Mouse (Mus musculus): ENCODE data around the gene Lpp. TPM values are rescaled to one million over a fixed set of nuclear protein-coding genes. Genes with fewer than 3 reads are reported as not detected.

The Lpp gene
- polyA plus RNA-seq, 1 experiment from 2014 or later, result 10.9 TPM

DNA sequence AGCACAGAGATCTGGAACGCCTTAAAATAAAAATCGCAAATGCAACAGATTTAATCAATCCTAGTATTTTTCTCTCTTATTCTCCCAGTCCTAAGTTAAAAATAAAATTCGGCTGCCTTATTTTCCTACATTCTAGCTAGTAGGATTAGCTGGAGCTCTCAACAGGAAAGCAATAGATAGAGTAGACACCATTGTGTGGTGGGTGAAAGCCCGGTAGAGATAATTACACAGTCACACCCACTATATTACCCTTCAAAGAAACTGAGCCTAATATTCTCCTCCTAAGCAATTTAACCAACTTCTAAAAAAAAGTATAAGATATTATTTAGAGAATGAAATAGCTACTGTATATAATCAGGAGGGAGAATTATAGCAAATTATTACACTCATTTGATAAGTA is 330.3 kb downstream of the Lpp start:
- H3K9me3 ChIP-seq (ENCODE audit: control insufficient read depth, low read length), result no peaks in the 10 kb centered on the region
- no peak overlapping the region for H3K9ac ChIP-seq (ENCODE audit: low read depth, low read length)
- WGBS, result 81% methylated on average over 4 of the region's 4 CpGs
- H3K4me1 ChIP-seq (ENCODE audit: control insufficient read depth, insufficient read depth, low read depth, low read length), result no peaks in the 10 kb centered on the region
- ATAC-seq, result no peak
- H3K27me3 ChIP-seq (replicated peaks; ENCODE audit: control insufficient read depth, insufficient read depth, low read length), result no peaks in the 10 kb centered on the region
- no peak overlapping the region for H3K4me3 ChIP-seq (ENCODE audit: low read length)
- H3K4me2 ChIP-seq (ENCODE audit: low read length), result no peak overlapping the region
- no peaks in the 10 kb centered on the region for H3K36me3 ChIP-seq (ENCODE audit: control insufficient read depth, insufficient read depth, low read length)
- no peak overlapping the region for H3K27ac ChIP-seq (ENCODE audit: low read depth, low read length)

DNA sequence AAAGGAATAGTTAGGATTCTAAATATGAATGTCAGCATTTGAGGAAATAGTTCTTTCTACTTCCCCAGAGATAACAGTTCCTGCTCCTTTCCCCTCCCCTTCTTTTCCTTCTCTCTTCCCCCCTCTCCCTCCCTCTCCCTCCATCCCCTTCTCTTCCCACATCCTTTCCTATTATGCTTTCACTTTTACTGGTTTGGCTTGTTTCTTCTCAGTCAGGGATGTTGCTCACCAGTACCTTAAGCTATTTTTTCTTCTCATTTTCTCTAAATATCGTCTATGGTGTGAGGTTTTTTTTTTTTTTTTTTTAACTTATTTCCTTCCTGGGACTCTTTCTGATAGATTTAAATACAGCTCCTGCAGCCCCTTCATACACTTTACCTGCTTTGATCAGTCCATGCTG is 339.4 kb downstream of the Lpp start:
- no peak overlapping the region for H3K9ac ChIP-seq (ENCODE audit: low read depth, low read length)
- no peaks in the 10 kb centered on the region for H3K27me3 ChIP-seq (replicated peaks; ENCODE audit: control insufficient read depth, insufficient read depth, low read length)
- no peak overlapping the region for H3K4me2 ChIP-seq (ENCODE audit: low read length)
- H3K36me3 ChIP-seq (ENCODE audit: control insufficient read depth, insufficient read depth, low read length), result no peaks in the 10 kb centered on the region
- H3K27ac ChIP-seq (ENCODE audit: low read depth, low read length), result no peak overlapping the region
- no peak for ATAC-seq
- peaks cover 2% of the 10 kb centered on the region; the same call in 1 of the 2 replicates for H3K4me1 ChIP-seq (ENCODE audit: control insufficient read depth, insufficient read depth, low read depth, low read length)
- WGBS, result 85% methylated on average over 1 of the region's 1 CpGs
- no peaks in the 10 kb centered on the region for H3K9me3 ChIP-seq (ENCODE audit: control insufficient read depth, low read length)
- no peak overlapping the region for H3K4me3 ChIP-seq (ENCODE audit: low read length)

- H3K4me3 ChIP-seq (ENCODE audit: low read length), result no peak overlapping the region
- no peak overlapping the region for H3K9ac ChIP-seq (ENCODE audit: low read depth, low read length)
- H3K27me3 ChIP-seq (replicated peaks; ENCODE audit: control insufficient read depth, insufficient read depth, low read length), result no peaks in the 10 kb centered on the region
- 92% methylated on average over 1 of the region's 1 CpGs for WGBS
- H3K27ac ChIP-seq (ENCODE audit: low read depth, low read length), result no peak overlapping the region
- ATAC-seq, result no peak
- no peaks in the 10 kb centered on the region for H3K36me3 ChIP-seq (ENCODE audit: control insufficient read depth, insufficient read depth, low read length)
- peaks cover 4% of the 10 kb centered on the region; the same call in 1 of the 2 replicates for H3K4me1 ChIP-seq (ENCODE audit: control insufficient read depth, insufficient read depth, low read depth, low read length)
- H3K4me2 ChIP-seq (ENCODE audit: low read length), result no peak overlapping the region
- no peaks in the 10 kb centered on the region for H3K9me3 ChIP-seq (ENCODE audit: control insufficient read depth, low read length)
These were observed 340.0 kb downstream of the Lpp start for GRCm38 (mm10) chr16:24733321-24733720.

DNA sequence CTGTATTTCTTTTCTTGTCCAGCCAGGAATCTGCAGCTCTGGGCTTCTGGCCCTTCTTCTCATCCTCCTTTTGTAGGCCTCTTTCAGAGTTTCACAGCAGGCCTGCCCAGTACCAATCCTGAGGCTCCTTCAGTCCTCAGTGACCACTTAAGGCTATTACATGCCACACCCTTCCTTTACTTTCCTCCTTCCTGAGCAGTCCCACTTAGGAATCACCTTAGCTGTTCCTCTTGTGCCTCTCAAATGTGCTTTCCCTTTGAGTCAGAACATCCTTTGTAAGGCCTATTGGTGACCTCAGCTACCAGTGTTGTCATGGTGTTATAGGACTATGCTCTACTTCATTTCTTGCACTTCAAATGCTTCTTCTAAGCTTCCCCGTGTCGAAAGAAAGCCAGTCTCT is 342.4 kb downstream of the Lpp start:
- H3K27me3 ChIP-seq (replicated peaks; ENCODE audit: control insufficient read depth, insufficient read depth, low read length), result no peaks in the 10 kb centered on the region
- ATAC-seq, result no peak
- peaks cover 4% of the 10 kb centered on the region; the same call in 1 of the 2 replicates for H3K4me1 ChIP-seq (ENCODE audit: control insufficient read depth, insufficient read depth, low read depth, low read length)
- no peak overlapping the region for H3K4me2 ChIP-seq (ENCODE audit: low read length)
- no peak overlapping the region for H3K27ac ChIP-seq (ENCODE audit: low read depth, low read length)
- no peak overlapping the region for H3K9ac ChIP-seq (ENCODE audit: low read depth, low read length)
- 84% methylated on average over 2 of the region's 2 CpGs for WGBS
- H3K36me3 ChIP-seq (ENCODE audit: control insufficient read depth, insufficient read depth, low read length), result no peaks in the 10 kb centered on the region
- H3K9me3 ChIP-seq (ENCODE audit: control insufficient read depth, low read length), result no peaks in the 10 kb centered on the region
- H3K4me3 ChIP-seq (ENCODE audit: low read length), result no peak overlapping the region

DNA sequence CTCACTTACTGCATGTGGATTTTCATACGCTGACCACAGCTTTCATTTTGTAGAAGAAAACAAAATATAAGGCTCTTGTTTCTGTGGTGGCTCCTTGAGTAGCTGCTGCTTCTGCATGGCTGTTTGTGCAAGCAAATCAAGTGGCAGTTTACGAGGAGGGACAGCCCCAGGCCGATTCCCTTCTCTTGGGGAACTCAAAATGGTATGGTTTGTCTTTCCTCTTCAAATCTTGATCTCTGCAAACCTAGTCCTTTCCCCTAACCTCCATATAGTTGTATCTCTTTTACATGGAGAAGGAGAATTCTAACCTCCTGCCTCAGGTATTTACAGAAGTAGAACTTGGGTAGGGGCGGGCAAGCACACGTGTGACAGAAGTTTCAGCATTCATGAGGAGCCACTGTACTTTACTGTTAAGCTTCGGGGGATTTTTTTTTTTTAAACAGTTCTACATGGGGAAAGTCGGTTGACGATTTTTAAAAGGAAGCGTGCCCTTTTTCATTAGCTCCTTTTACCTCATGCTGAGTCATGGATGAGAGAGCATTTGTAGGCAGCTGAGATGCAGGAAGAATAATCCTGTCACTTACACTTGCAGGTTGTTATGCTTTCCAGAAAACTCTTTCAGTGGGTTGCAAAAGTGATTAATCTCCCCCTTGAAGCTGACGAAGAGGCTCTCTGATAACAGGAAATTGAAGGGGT is 344.2 kb downstream of the Lpp start:
- no peak for ATAC-seq
- no peaks in the 10 kb centered on the region for H3K36me3 ChIP-seq (ENCODE audit: control insufficient read depth, insufficient read depth, low read length)
- no peak overlapping the region for H3K9ac ChIP-seq (ENCODE audit: low read depth, low read length)
- no peak overlapping the region for H3K27ac ChIP-seq (ENCODE audit: low read depth, low read length)
- no peak overlapping the region for H3K4me2 ChIP-seq (ENCODE audit: low read length)
- peaks cover 4% of the 10 kb centered on the region; the same call in 1 of the 2 replicates for H3K4me1 ChIP-seq (ENCODE audit: control insufficient read depth, insufficient read depth, low read depth, low read length)
- H3K9me3 ChIP-seq (ENCODE audit: control insufficient read depth, low read length), result no peaks in the 10 kb centered on the region
- WGBS, result 53% methylated on average over 10 of the region's 10 CpGs
- no peaks in the 10 kb centered on the region for H3K27me3 ChIP-seq (replicated peaks; ENCODE audit: control insufficient read depth, insufficient read depth, low read length)
- no peak overlapping the region for H3K4me3 ChIP-seq (ENCODE audit: low read length)

GRCm38 (mm10) chr16:24740714-24741113 is 347.4 kb downstream of the Lpp start:
- Histone ChIP-seq H3K4me1 (ENCODE audit: control insufficient read depth, insufficient read depth, low read depth, low read length) (peaks cover 4% of the 10 kb centered on the region; the same call in 1 of the 2 replicates), H3K27me3 (replicated peaks; ENCODE audit: control insufficient read depth, insufficient read depth, low read length) (no peaks in the 10 kb centered on the region), H3K27ac (ENCODE audit: low read depth, low read length) (no peak overlapping the region), H3K9ac (ENCODE audit: low read depth, low read length) (no peak overlapping the region), H3K36me3 (ENCODE audit: control insufficient read depth, insufficient read depth, low read length) (no peaks in the 10 kb centered on the region), H3K4me3 (ENCODE audit: low read length) (no peak overlapping the region), H3K4me2 (ENCODE audit: low read length) (no peak overlapping the region), H3K9me3 (ENCODE audit: control insufficient read depth, low read length) (no peaks in the 10 kb centered on the region)
- ATAC-seq, result no peak
- 83% methylated on average over 4 of the region's 4 CpGs for WGBS

DNA sequence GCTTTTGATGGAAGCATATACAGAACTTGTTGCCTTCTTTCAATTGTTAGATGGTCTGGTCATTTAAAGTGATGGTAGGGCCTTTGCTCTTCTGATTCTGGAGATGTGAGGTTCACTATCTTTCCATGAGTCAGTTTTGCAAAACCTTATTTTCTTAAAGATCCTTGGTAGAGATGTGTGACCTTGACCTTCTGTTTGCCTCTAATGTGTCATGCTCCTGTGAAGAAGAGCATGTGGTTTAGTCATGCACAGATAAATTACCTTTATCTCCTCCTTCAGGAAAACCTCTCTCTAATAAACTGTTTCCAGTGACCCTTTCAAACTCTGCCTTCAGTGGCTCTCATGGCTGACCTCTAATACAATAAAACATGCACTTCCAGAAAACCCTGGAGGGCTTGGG is 356.5 kb downstream of the Lpp start:
- H3K4me2 ChIP-seq (ENCODE audit: low read length), result no peak overlapping the region
- ATAC-seq, result no peak
- no peaks in the 10 kb centered on the region for H3K9me3 ChIP-seq (ENCODE audit: control insufficient read depth, low read length)
- H3K36me3 ChIP-seq (ENCODE audit: control insufficient read depth, insufficient read depth, low read length), result no peaks in the 10 kb centered on the region
- H3K27ac ChIP-seq (ENCODE audit: low read depth, low read length), result no peak overlapping the region
- no peak overlapping the region for H3K9ac ChIP-seq (ENCODE audit: low read depth, low read length)
- no peak overlapping the region for H3K4me3 ChIP-seq (ENCODE audit: low read length)
- no peaks in the 10 kb centered on the region for H3K27me3 ChIP-seq (replicated peaks; ENCODE audit: control insufficient read depth, insufficient read depth, low read length)
- no peaks in the 10 kb centered on the region for H3K4me1 ChIP-seq (ENCODE audit: control insufficient read depth, insufficient read depth, low read depth, low read length)

DNA sequence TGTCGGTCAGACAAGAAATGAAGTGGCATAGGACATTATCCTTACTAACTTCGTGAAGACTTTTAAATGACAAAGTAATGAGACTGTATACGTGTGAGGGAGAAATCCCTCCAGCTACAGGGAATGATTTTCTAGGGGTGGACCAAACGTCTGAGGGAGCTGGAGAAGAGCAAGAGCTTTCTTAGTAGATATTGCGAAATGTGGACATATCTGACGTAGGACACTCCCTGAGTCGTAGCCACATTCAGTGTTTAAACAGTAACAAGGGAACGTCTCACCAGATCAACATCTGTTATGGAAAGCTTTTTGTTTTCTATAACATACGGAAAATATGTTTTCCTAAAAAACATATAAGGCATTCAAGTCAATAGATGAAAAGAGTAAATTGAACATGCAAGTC is 362.8 kb downstream of the Lpp start:
- Histone ChIP-seq H3K9me3 (ENCODE audit: control insufficient read depth, low read length) (no peaks in the 10 kb centered on the region), H3K4me1 (ENCODE audit: control insufficient read depth, insufficient read depth, low read depth, low read length) (no peaks in the 10 kb centered on the region), H3K4me3 (ENCODE audit: low read length) (no peak overlapping the region), H3K4me2 (ENCODE audit: low read length) (no peak overlapping the region), H3K9ac (ENCODE audit: low read depth, low read length) (no peak overlapping the region), H3K36me3 (ENCODE audit: control insufficient read depth, insufficient read depth, low read length) (no peaks in the 10 kb centered on the region), H3K27ac (ENCODE audit: low read depth, low read length) (no peak overlapping the region), H3K27me3 (replicated peaks; ENCODE audit: control insufficient read depth, insufficient read depth, low read length) (no peaks in the 10 kb centered on the region)
- 92% methylated on average over 9 of the region's 9 CpGs for WGBS
- no peak for ATAC-seq

DNA sequence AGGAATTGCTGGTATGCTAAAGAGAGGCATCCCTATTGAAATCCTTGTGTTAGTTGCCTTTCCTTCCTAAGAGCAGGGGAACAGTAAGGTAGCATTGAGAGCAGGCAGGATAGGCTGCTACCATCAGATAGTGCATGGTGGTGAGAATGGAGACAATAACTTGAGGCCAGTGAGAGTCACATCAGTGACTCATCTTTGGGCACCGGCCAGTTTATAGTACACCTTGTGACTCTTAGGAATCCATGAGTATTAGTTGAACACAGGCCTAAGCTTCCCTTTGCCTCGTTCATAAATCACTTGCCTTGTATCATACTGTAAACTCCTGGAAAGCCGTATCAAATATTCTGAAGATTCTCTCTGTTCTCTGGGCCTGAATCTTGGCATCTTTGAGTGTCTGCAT is 372.7 kb downstream of the Lpp start:
- 95% methylated on average over 3 of the region's 3 CpGs for WGBS
- H3K27ac ChIP-seq (ENCODE audit: low read depth, low read length), result no peak overlapping the region
- H3K4me3 ChIP-seq (ENCODE audit: low read length), result no peak overlapping the region
- no peaks in the 10 kb centered on the region for H3K9me3 ChIP-seq (ENCODE audit: control insufficient read depth, low read length)
- H3K4me2 ChIP-seq (ENCODE audit: low read length), result no peak overlapping the region
- no peaks in the 10 kb centered on the region for H3K27me3 ChIP-seq (replicated peaks; ENCODE audit: control insufficient read depth, insufficient read depth, low read length)
- no peaks in the 10 kb centered on the region for H3K36me3 ChIP-seq (ENCODE audit: control insufficient read depth, insufficient read depth, low read length)
- no peak for ATAC-seq
- H3K9ac ChIP-seq (ENCODE audit: low read depth, low read length), result no peak overlapping the region
- no peaks in the 10 kb centered on the region for H3K4me1 ChIP-seq (ENCODE audit: control insufficient read depth, insufficient read depth, low read depth, low read length)

GRCm38 (mm10) chr16:24766596-24766995 is 373.3 kb downstream of the Lpp start:
- Histone ChIP-seq H3K9ac (ENCODE audit: low read depth, low read length) (no peak overlapping the region), H3K4me1 (ENCODE audit: control insufficient read depth, insufficient read depth, low read depth, low read length) (no peaks in the 10 kb centered on the region), H3K27ac (ENCODE audit: low read depth, low read length) (no peak overlapping the region), H3K9me3 (ENCODE audit: control insufficient read depth, low read length) (no peaks in the 10 kb centered on the region), H3K27me3 (replicated peaks; ENCODE audit: control insufficient read depth, insufficient read depth, low read length) (no peaks in the 10 kb centered on the region), H3K4me3 (ENCODE audit: low read length) (no peak overlapping the region), H3K36me3 (ENCODE audit: control insufficient read depth, insufficient read depth, low read length) (no peaks in the 10 kb centered on the region), H3K4me2 (ENCODE audit: low read length) (no peak overlapping the region)
- WGBS, result 78% methylated on average over 2 of the region's 2 CpGs
- no peak for ATAC-seq
